Mouse (Mus musculus) MEL (cell line): ENCODE data around the gene Rnf185. TPM values are rescaled to one million over a fixed set of nuclear protein-coding genes. Genes with fewer than 3 reads are reported as not detected.

Experiments used
- DNase-seq: peaks from one replicate; pipeline ENCODE4 v3.0.0; 2011; ENCODE audit warnings: low read depth, low spot score
- H3K27ac ChIP-seq: 2 replicates; pipeline ENCODE4 v1.5.1; 2012; ENCODE audit warnings: low read depth, mild to moderate bottlenecking, control low read depth, low read length, moderate library complexity; ENCODE audit not compliant: control insufficient read depth
- H3K27me3 ChIP-seq, 2 experiments: fragments of 150-350 bp in 1 of 2; sonication (generic) in 1 of 2; 2 replicates each; pipeline ENCODE4 v1.6.1; 2012; ENCODE audit warnings: low read length in 2 of 2, mild to moderate bottlenecking in 2 of 2, improper control_type of control experiment in 1 of 2, moderate library complexity in 1 of 2; ENCODE audit not compliant: insufficient read depth in 2 of 2, control insufficient read depth in 1 of 2
- H3K36me3 ChIP-seq, 2 experiments: 2 replicates each; pipeline ENCODE4 v1.6.1; 2012 to 2014; ENCODE audit warnings: low read length in 2 of 2, improper control_type of control experiment in 1 of 2, inconsistent platforms in 1 of 2, mild to moderate bottlenecking in 1 of 2; ENCODE audit not compliant: insufficient read depth in 2 of 2, control insufficient read depth in 1 of 2
- H3K4me1 ChIP-seq, 2 experiments: fragments of 150-350 bp in 1 of 2; sonication (generic) in 1 of 2; 2 replicates each; pipeline ENCODE4 v1.6.1; 2012; ENCODE audit warnings: low read length in 2 of 2, improper control_type of control experiment in 1 of 2, mild to moderate bottlenecking in 1 of 2; ENCODE audit not compliant: insufficient read depth in 2 of 2, control insufficient read depth in 1 of 2
- H3K4me3 ChIP-seq, 2 experiments: fragments of 150-350 bp in 1 of 2; sonication (generic) in 1 of 2; 2 replicates each; pipeline ENCODE4 v1.5.1; 2012; ENCODE audit warnings: low read depth in 2 of 2, low read length in 2 of 2, mild to moderate bottlenecking in 2 of 2, moderate library complexity in 2 of 2, control low read depth in 1 of 2, improper control_type of control experiment in 1 of 2; ENCODE audit not compliant: control insufficient read depth in 1 of 2, insufficient read depth in 1 of 2
- H3K79me2 ChIP-seq: 2 replicates; pipeline ENCODE4 v1.6.1; 2012; ENCODE audit warnings: mild to moderate bottlenecking, low read length, moderate library complexity; ENCODE audit not compliant: control insufficient read depth, poor library complexity, insufficient read depth
- H3K9ac ChIP-seq: 2 replicates; pipeline ENCODE4 v1.6.1; 2012; ENCODE audit warnings: low read depth, mild to moderate bottlenecking, control low read depth, low read length, moderate library complexity; ENCODE audit not compliant: control insufficient read depth, poor library complexity, severe bottlenecking
- H3K9me3 ChIP-seq: fragments of 150-350 bp; sonication (generic); replicated peaks from 2 replicates; pipeline ENCODE4 v1.6.1; 2012; ENCODE audit warnings: mild to moderate bottlenecking, low read length, improper control_type of control experiment, moderate library complexity; ENCODE audit not compliant: insufficient read depth
- BHLHE40 ChIP-seq: IDR thresholded peaks from 2 replicates; pipeline ENCODE4 v1.6.1; 2012; ENCODE audit warnings: low read depth, mild to moderate bottlenecking, inconsistent platforms, low read length, improper control_type of control experiment, borderline replicate concordance
- CHD1 ChIP-seq: IDR thresholded peaks from 2 replicates; pipeline ENCODE4 v1.6.1; 2012; ENCODE audit warnings: low read depth, mild to moderate bottlenecking, inconsistent platforms, low read length, improper control_type of control experiment
- CHD2 ChIP-seq: IDR thresholded peaks from 2 replicates; pipeline ENCODE4 v1.6.1; 2011; ENCODE audit warnings: low read length, improper control_type of control experiment
- CTCF ChIP-seq, 3 experiments: IDR thresholded peaks in 2 of 3; conservative IDR thresholded peaks in 1 of 3; 2 replicates each; pipeline ENCODE4 v1.5.1; 2011 to 2012; ENCODE audit warnings: low read length in 3 of 3, low read depth in 2 of 3, mild to moderate bottlenecking in 2 of 3, improper control_type of control experiment in 1 of 3, inconsistent platforms in 1 of 3, mixed read lengths in 1 of 3, moderate library complexity in 1 of 3; ENCODE audit not compliant: control insufficient read depth in 1 of 3, insufficient read depth in 1 of 3, poor library complexity in 1 of 3, severe bottlenecking in 1 of 3
- E2F4 ChIP-seq: IDR thresholded peaks from 2 replicates; pipeline ENCODE4 v1.6.1; 2011; ENCODE audit warnings: low read depth, low read length, improper control_type of control experiment, borderline replicate concordance
- ELF1 ChIP-seq: IDR thresholded peaks from 2 replicates; pipeline ENCODE4 v1.6.1; 2014; ENCODE audit warnings: low read depth, mild to moderate bottlenecking, inconsistent platforms, low read length, improper control_type of control experiment, moderate library complexity
- EP300 ChIP-seq, 2 experiments: IDR thresholded peaks; 2 replicates each; pipeline ENCODE4 v1.6.1; 2011; ENCODE audit warnings: improper control_type of control experiment in 2 of 2, low read length in 2 of 2, low read depth in 1 of 2, mild to moderate bottlenecking in 1 of 2
- ETS1 ChIP-seq: IDR thresholded peaks from 2 replicates; pipeline ENCODE4 v1.6.1; 2012; ENCODE audit warnings: low read depth, mild to moderate bottlenecking, inconsistent platforms, low read length, improper control_type of control experiment, moderate library complexity
- GABPA ChIP-seq: IDR thresholded peaks from 2 replicates; pipeline ENCODE4 v1.6.1; 2012; ENCODE audit warnings: low read depth, mild to moderate bottlenecking, inconsistent platforms, low read length, improper control_type of control experiment, moderate library complexity
- GATA1 ChIP-seq: IDR thresholded peaks from 2 replicates; pipeline ENCODE4 v1.6.1; 2011; ENCODE audit warnings: low read depth, low read length, improper control_type of control experiment
- HCFC1 ChIP-seq: IDR thresholded peaks from 2 replicates; pipeline ENCODE4 v1.6.1; 2012; ENCODE audit warnings: low read depth, mild to moderate bottlenecking, inconsistent platforms, low read length, improper control_type of control experiment, moderate library complexity
- JUND ChIP-seq: IDR thresholded peaks from 2 replicates; pipeline ENCODE4 v1.6.1; 2011; ENCODE audit warnings: low read depth, mild to moderate bottlenecking, improper control_type of control experiment, low read length
- MAFK ChIP-seq: IDR thresholded peaks from 2 replicates; pipeline ENCODE4 v1.6.1; 2011; ENCODE audit warnings: low read depth, mild to moderate bottlenecking, low read length, improper control_type of control experiment, borderline replicate concordance
- MAX ChIP-seq: IDR thresholded peaks from 2 replicates; pipeline ENCODE4 v1.6.1; 2011; ENCODE audit warnings: low read length, improper control_type of control experiment
- MAZ ChIP-seq: IDR thresholded peaks from 2 replicates; pipeline ENCODE4 v1.6.1; 2012; ENCODE audit warnings: low read depth, mild to moderate bottlenecking, inconsistent platforms, low read length, improper control_type of control experiment
- MEF2A ChIP-seq: IDR thresholded peaks from 2 replicates; pipeline ENCODE4 v1.6.1; 2014; ENCODE audit warnings: low read depth, mild to moderate bottlenecking, inconsistent platforms, low read length, improper control_type of control experiment; ENCODE audit not compliant: poor library complexity, insufficient replicate concordance, severe bottlenecking; ENCODE audit errors: extremely low read depth
- MXI1 ChIP-seq: IDR thresholded peaks from 2 replicates; pipeline ENCODE4 v1.6.1; 2011; ENCODE audit warnings: mild to moderate bottlenecking, low read depth, low read length, improper control_type of control experiment
- MYB ChIP-seq: IDR thresholded peaks from 2 replicates; pipeline ENCODE4 v1.6.1; 2011; ENCODE audit warnings: mild to moderate bottlenecking, low read depth, low read length, improper control_type of control experiment
- MYC ChIP-seq: IDR thresholded peaks from 2 replicates; pipeline ENCODE4 v1.6.1; 2011; ENCODE audit warnings: low read depth, mild to moderate bottlenecking, low read length, improper control_type of control experiment, moderate library complexity
- NELFE ChIP-seq: IDR thresholded peaks from 2 replicates; pipeline ENCODE4 v1.6.1; 2011; ENCODE audit warnings: low read depth, low read length, improper control_type of control experiment
- NRF1 ChIP-seq: IDR thresholded peaks from 2 replicates; pipeline ENCODE4 v1.6.1; 2014; ENCODE audit warnings: low read depth, mild to moderate bottlenecking, inconsistent platforms, low read length, improper control_type of control experiment, moderate library complexity; ENCODE audit not compliant: poor library complexity, insufficient read depth, severe bottlenecking
- POLR2A ChIP-seq, 2 experiments: IDR thresholded peaks; 2 replicates each; pipeline ENCODE4 v1.6.1; 2011 to 2012; ENCODE audit warnings: low read length in 2 of 2, mild to moderate bottlenecking in 2 of 2, control low read depth in 1 of 2, improper control_type of control experiment in 1 of 2, low read depth in 1 of 2, moderate library complexity in 1 of 2; ENCODE audit not compliant: control insufficient read depth in 1 of 2, insufficient read depth in 1 of 2, poor library complexity in 1 of 2
- POLR2AphosphoS2 ChIP-seq: IDR thresholded peaks from 2 replicates; pipeline ENCODE4 v1.6.1; 2011; ENCODE audit warnings: low read length, improper control_type of control experiment
- RAD21 ChIP-seq: IDR thresholded peaks from 2 replicates; pipeline ENCODE4 v1.6.1; 2011; ENCODE audit warnings: mild to moderate bottlenecking, low read depth, low read length, improper control_type of control experiment
- RCOR1 ChIP-seq: IDR thresholded peaks from 2 replicates; pipeline ENCODE4 v1.6.1; 2012; ENCODE audit warnings: low read depth, mild to moderate bottlenecking, inconsistent platforms, low read length, improper control_type of control experiment
- SIN3A ChIP-seq: IDR thresholded peaks from 2 replicates; pipeline ENCODE4 v1.6.1; 2012; ENCODE audit warnings: low read length, improper control_type of control experiment, inconsistent platforms
- SMC3 ChIP-seq: IDR thresholded peaks from 2 replicates; pipeline ENCODE4 v1.6.1; 2011; ENCODE audit warnings: low read depth, low read length, improper control_type of control experiment
- TAL1 ChIP-seq: IDR thresholded peaks from 2 replicates; pipeline ENCODE4 v1.6.1; 2012; ENCODE audit warnings: mild to moderate bottlenecking, inconsistent platforms, low read length, moderate library complexity, mixed read lengths
- TBP ChIP-seq: IDR thresholded peaks from 2 replicates; pipeline ENCODE4 v1.8.0; 2011; ENCODE audit warnings: low read depth, low read length, improper control_type of control experiment
- TCF12 ChIP-seq: IDR thresholded peaks from 2 replicates; pipeline ENCODE4 v1.6.1; 2014; ENCODE audit warnings: low read depth, mild to moderate bottlenecking, inconsistent platforms, low read length, improper control_type of control experiment, moderate library complexity
- UBTF ChIP-seq: IDR thresholded peaks from 2 replicates; pipeline ENCODE4 v1.6.1; 2012; ENCODE audit warnings: low read depth, mild to moderate bottlenecking, inconsistent platforms, low read length, improper control_type of control experiment, moderate library complexity, borderline replicate concordance; ENCODE audit not compliant: insufficient read depth
- USF1 ChIP-seq: IDR thresholded peaks from 2 replicates; pipeline ENCODE4 v1.6.1; 2014; ENCODE audit warnings: low read depth, mild to moderate bottlenecking, inconsistent platforms, low read length, improper control_type of control experiment, moderate library complexity
- USF2 ChIP-seq, 2 experiments: IDR thresholded peaks; 2 replicates each; pipeline ENCODE4 v1.6.1; 2011 to 2012; ENCODE audit warnings: improper control_type of control experiment in 2 of 2, low read length in 2 of 2, borderline replicate concordance in 1 of 2, inconsistent platforms in 1 of 2, low read depth in 1 of 2, mild to moderate bottlenecking in 1 of 2; ENCODE audit not compliant: insufficient read depth in 1 of 2
- ZC3H11A ChIP-seq: IDR thresholded peaks from 2 replicates; pipeline ENCODE4 v1.6.1; 2012; ENCODE audit warnings: low read depth, mild to moderate bottlenecking, inconsistent platforms, low read length, improper control_type of control experiment
- ZKSCAN1 ChIP-seq: IDR thresholded peaks from 2 replicates; pipeline ENCODE4 v1.6.1; 2012; ENCODE audit warnings: low read depth, mild to moderate bottlenecking, inconsistent platforms, low read length, improper control_type of control experiment, moderate library complexity
- ZMIZ1 ChIP-seq: IDR thresholded peaks from 2 replicates; pipeline ENCODE4 v1.6.1; 2012; ENCODE audit warnings: low read depth, mild to moderate bottlenecking, inconsistent platforms, low read length, improper control_type of control experiment, moderate library complexity
- ZNF384 ChIP-seq: IDR thresholded peaks from 2 replicates; pipeline ENCODE4 v1.6.1; 2012; ENCODE audit warnings: low read depth, mild to moderate bottlenecking, inconsistent platforms, low read length, improper control_type of control experiment
- polyA plus RNA-seq, 2 experiments: library from polyadenylated mRNA; stranded (reverse) in 1 of 2; unstranded in 1 of 2; fragments of >175 nt in 1 of 2; fragments of >200 nt in 1 of 2; gene quantifications; 2 replicates each; pipeline versions ENCODE4 v1.2.1 to v1.2.4; 2012; ENCODE audit warnings: low replicate concordance in 2 of 2, low read depth in 1 of 2; ENCODE audit not compliant: insufficient read length in 2 of 2, insufficient read depth in 1 of 2, missing spikeins in 1 of 2
- total RNA-seq: library from RNA; depleted of rRNA; stranded (reverse); fragments of 300-350 nt; gene quantifications from 2 replicates; pipeline ENCODE4 v1.2.3, GENCODE M21; 2012

Rnf185 gene
- total and polyA plus RNA-seq, 3 experiments, result 9.9 to 13.8 TPM; not detected in 1

DNA sequence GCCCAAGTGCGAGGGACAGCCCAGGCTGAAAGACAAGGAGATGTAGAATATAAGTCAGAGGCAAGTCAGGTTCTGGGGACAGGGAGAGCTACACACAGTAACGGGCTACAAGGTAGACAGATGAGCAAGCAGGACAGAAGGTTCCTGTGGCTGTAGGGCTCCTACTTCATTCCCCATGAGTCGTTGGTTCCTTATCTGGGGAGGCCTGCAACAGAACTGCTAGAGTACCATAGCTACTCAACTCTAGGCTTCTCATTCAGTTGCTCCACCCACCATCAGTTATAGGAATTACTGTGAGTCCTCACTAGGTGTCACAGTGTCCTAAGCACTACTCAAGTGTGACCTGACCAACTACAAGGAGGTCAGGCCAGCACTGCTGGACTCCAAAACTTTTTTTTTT lies 49.1 kb downstream of the Rnf185 start:
- peak; percentile 88 for DNase-seq
- peak overlapping the region; percentile 55 for H3K27ac ChIP-seq
- H3K4me1 ChIP-seq, result peaks cover 20 to 33% of the 10 kb centered on the region in 2 experiments
- H3K27me3 ChIP-seq, result no peaks in the 10 kb centered on the region
- no peaks in the 10 kb centered on the region for H3K9me3 ChIP-seq
- peaks cover 0 to 34% of the 10 kb centered on the region in 2 experiments; a peak in 2 of 4 replicates for H3K36me3 ChIP-seq
- peak overlapping the region in 1 of 2 experiments; percentile 7; a peak in 2 of 4 replicates for H3K4me3 ChIP-seq
- H3K9ac ChIP-seq, result peak overlapping the region; percentile 6
- H3K79me2 ChIP-seq, result peaks cover 13% of the 10 kb centered on the region; the same call in 1 of the 2 replicates
- no peak for TF ChIP-seq MAFK
- TF ChIP-seq TAL1, result peak; percentile 41
- TF ChIP-seq UBTF, result no peak
- peak; percentile 42; the same call in 1 of the 2 replicates for TF ChIP-seq SIN3A
- no peak for TF ChIP-seq MYB
- no peak for TF ChIP-seq RAD21
- no peak for TF ChIP-seq ZNF384
- no peak for TF ChIP-seq USF2 (IDR thresholded peaks at IDR 0.05; ENCODE audit: borderline replicate concordance in 1 of 2, insufficient read depth in 1 of 2, low read depth in 1 of 2, low read length in 2 of 2)
- no peak for TF ChIP-seq TCF12
- TF ChIP-seq GABPA, result no peak
- TF ChIP-seq NELFE, result 0 out of 2 replicates have a peak, but pooled peaks have one; percentile 8
- TF ChIP-seq MEF2A, result no peak
- TF ChIP-seq ETS1, result 0 out of 2 replicates have a peak, but pooled peaks have one; percentile 9
- no peak; the same call in 1 of the 2 replicates for TF ChIP-seq POLR2AphosphoS2
- TF ChIP-seq BHLHE40, result no peak
- peak; percentile 24 to 46; a peak in 2 of 4 replicates for TF ChIP-seq EP300 (IDR thresholded peaks at IDR 0.05; ENCODE audit: low read depth in 1 of 2, low read length in 2 of 2)
- TF ChIP-seq MXI1, result no peak
- TF ChIP-seq USF1, result no peak
- TF ChIP-seq TBP, result peak; percentile 69
- TF ChIP-seq NRF1, result no peak
- no peak for TF ChIP-seq ELF1
- TF ChIP-seq CTCF (IDR thresholded peaks at IDR 0.05 in 2 of 3, conservative IDR thresholded peaks at IDR 0.05 in 1 of 3; ENCODE audit: control insufficient read depth in 1 of 3, insufficient read depth in 1 of 3, low read depth in 2 of 3, low read length in 3 of 3, poor library complexity in 1 of 3, severe bottlenecking in 1 of 3), result peak in 1 of 3 experiments; percentile 19; a peak in 1 of 6 replicates
- peak; percentile 58 for TF ChIP-seq HCFC1
- no peak for TF ChIP-seq SMC3
- no peak; the same call in 1 of the 2 replicates for TF ChIP-seq ZMIZ1
- no peak for TF ChIP-seq MYC
- TF ChIP-seq RCOR1, result no peak
- TF ChIP-seq GATA1, result peak; percentile 83
- TF ChIP-seq CHD2, result no peak
- no peak for TF ChIP-seq ZC3H11A
- TF ChIP-seq MAX, result no peak
- TF ChIP-seq CHD1, result no peak
- no peak for TF ChIP-seq JUND
- TF ChIP-seq E2F4, result no peak
- peak in 1 of 2 experiments; percentile 52; a peak in 1 of 4 replicates for TF ChIP-seq POLR2A (IDR thresholded peaks at IDR 0.05; ENCODE audit: control insufficient read depth in 1 of 2, insufficient read depth in 1 of 2, low read depth in 1 of 2, low read length in 2 of 2, poor library complexity in 1 of 2)
- TF ChIP-seq ZKSCAN1, result no peak
- TF ChIP-seq MAZ, result 0 out of 2 replicates have a peak, but pooled peaks have one; percentile 31
